Mouse (Mus musculus): ENCODE results near the gene Hist1h4m. TPM values are rescaled to one million over a fixed set of nuclear protein-coding genes. Genes with fewer than 3 reads are reported as not detected.
"Not testable (repeated sequence)": the region's sequence is repeated elsewhere in the genome, so short reads cannot be mapped to it uniquely, and the experiment has no call there.

The Hist1h4m gene
- polyA plus RNA-seq, 1 experiment from 2014 or later, result not detected

- ATAC-seq (replicated peaks), result peak; percentile 92
- Histone ChIP-seq H3K27ac (replicated peaks) (peak within 1 kb of the TSS; percentile 88), H3K4me2 (replicated peaks) (peak within 1 kb of the TSS; percentile 57), H3K9ac (replicated peaks) (peak within 1 kb of the TSS; percentile 49), H3K4me3 (peak within 1 kb of the TSS; percentile 42), H3K4me1 (peaks cover 42% of the 10 kb centered on the region)
- not testable (repeated sequence) for H3K27me3 ChIP-seq, H3K36me3 ChIP-seq, H3K9me3 ChIP-seq
- under 1% methylated on average over 41 of the region's 63 CpGs for WGBS
These were observed 24.5 kb upstream of the Hist1h4m start, which contains the start of the genes Hist1h2an and Hist1h2bp for GRCm38 (mm10) chr13:21786899-21787629. TSS of gene Hist1h2an (minus strand) at chr13:21787218. TSS of gene Hist1h2bp (plus strand) at chr13:21787461.

GRCm38 (mm10) chr13:21787760-21788593, 23.6 kb upstream of the Hist1h4m start:
- Histone ChIP-seq H3K9me3 (no peaks in the 10 kb centered on the region), H3K27ac (replicated peaks) (peak overlapping the region; percentile 88), H3K9ac (replicated peaks) (no peak overlapping the region), H3K4me3 (peak overlapping the region; percentile 42), H3K27me3 (no peaks in the 10 kb centered on the region), H3K36me3 (no peaks in the 10 kb centered on the region), H3K4me2 (replicated peaks) (peak overlapping the region; percentile 57), H3K4me1 (peaks cover 34% of the 10 kb centered on the region)
- WGBS, result 7% methylated on average over 16 of the region's 21 CpGs
- ATAC-seq (replicated peaks), result peak; percentile 27

- H3K9me3 ChIP-seq, result no peaks in the 10 kb centered on the region
- no peaks in the 10 kb centered on the region for H3K36me3 ChIP-seq
- H3K4me1 ChIP-seq, result peaks cover 24% of the 10 kb centered on the region
- no peak overlapping the region for H3K9ac ChIP-seq (replicated peaks)
- no peak overlapping the region for H3K27ac ChIP-seq (replicated peaks)
- H3K4me2 ChIP-seq (replicated peaks), result no peak overlapping the region
- no peak for ATAC-seq (replicated peaks)
- no peak overlapping the region for H3K4me3 ChIP-seq
- WGBS, result 62% methylated on average over 6 of the region's 6 CpGs
- no peaks in the 10 kb centered on the region for H3K27me3 ChIP-seq
These were observed 21.6 kb upstream of the Hist1h4m start for GRCm38 (mm10) chr13:21789925-21790324.

GRCm38 (mm10) chr13:21790601-21791283, 20.8 kb upstream of the Hist1h4m start:
- ATAC-seq (replicated peaks), result no peak
- no peaks in the 10 kb centered on the region for H3K9me3 ChIP-seq
- H3K4me3 ChIP-seq, result 0 out of 2 replicates have a peak overlapping the region, but pooled peaks have one; percentile 3
- peaks cover 21% of the 10 kb centered on the region for H3K4me1 ChIP-seq
- no peak overlapping the region for H3K27ac ChIP-seq (replicated peaks)
- H3K4me2 ChIP-seq (replicated peaks), result peak overlapping the region; percentile 16
- no peak overlapping the region for H3K9ac ChIP-seq (replicated peaks)
- H3K36me3 ChIP-seq, result no peaks in the 10 kb centered on the region
- H3K27me3 ChIP-seq, result no peaks in the 10 kb centered on the region
- 5% methylated on average over 18 of the region's 18 CpGs for WGBS

GRCm38 (mm10) chr13:21795584-21795983, 16.0 kb upstream of the Hist1h4m start:
- no peak overlapping the region for H3K9ac ChIP-seq (replicated peaks)
- no peaks in the 10 kb centered on the region for H3K27me3 ChIP-seq
- H3K4me1 ChIP-seq, result no peaks in the 10 kb centered on the region
- no peak overlapping the region for H3K4me3 ChIP-seq
- H3K4me2 ChIP-seq (replicated peaks), result no peak overlapping the region
- H3K36me3 ChIP-seq, result no peaks in the 10 kb centered on the region
- ATAC-seq (replicated peaks), result no peak
- H3K27ac ChIP-seq (replicated peaks), result no peak overlapping the region
- H3K9me3 ChIP-seq, result no peaks in the 10 kb centered on the region
- WGBS, result 91% methylated on average over 7 of the region's 7 CpGs

GRCm38 (mm10) chr13:21797163-21797562, 14.4 kb upstream of the Hist1h4m start:
- not testable (repeated sequence) for ATAC-seq (replicated peaks); H3K36me3 ChIP-seq; H3K4me3 ChIP-seq; H3K27me3 ChIP-seq; H3K4me2 ChIP-seq (replicated peaks); H3K9ac ChIP-seq (replicated peaks); H3K4me1 ChIP-seq; H3K9me3 ChIP-seq; H3K27ac ChIP-seq (replicated peaks)

GRCm38 (mm10) chr13:21803058-21803457, 8.5 kb upstream of the Hist1h4m start:
- H3K4me3 ChIP-seq; H3K27ac ChIP-seq (replicated peaks); H3K9me3 ChIP-seq; H3K4me1 ChIP-seq; H3K4me2 ChIP-seq (replicated peaks); H3K9ac ChIP-seq (replicated peaks); H3K36me3 ChIP-seq; H3K27me3 ChIP-seq: not testable (repeated sequence)
- no CpG with 5 or more reads among the region's 4 CpGs for WGBS
- peak; percentile 74 for ATAC-seq (replicated peaks)

GRCm38 (mm10) chr13:21810073-21810472, 1.5 kb upstream of the Hist1h4m start, which contains the start of the genes Hist1h2bq and Hist1h2ao:
TSS of gene Hist1h2bq (minus strand) at chr13:21810197.
TSS of gene Hist1h2ao (plus strand) at chr13:21810465.
- H3K27ac ChIP-seq (replicated peaks); H3K4me1 ChIP-seq; H3K27me3 ChIP-seq; H3K36me3 ChIP-seq; H3K9me3 ChIP-seq; H3K9ac ChIP-seq (replicated peaks); H3K4me3 ChIP-seq; H3K4me2 ChIP-seq (replicated peaks): not testable (repeated sequence)
- no CpG with 5 or more reads among the region's 23 CpGs for WGBS
- peak; percentile 98 for ATAC-seq (replicated peaks)

GRCm38 (mm10) chr13:21811074-21811473, 472 bp upstream of the Hist1h4m start:
- H3K4me3 ChIP-seq; H3K9me3 ChIP-seq; H3K4me1 ChIP-seq; H3K27ac ChIP-seq (replicated peaks); H3K27me3 ChIP-seq; H3K9ac ChIP-seq (replicated peaks); H3K36me3 ChIP-seq; H3K4me2 ChIP-seq (replicated peaks): not testable (repeated sequence)
- peak; percentile 32 for ATAC-seq (replicated peaks)
- no CpG with 5 or more reads among the region's 8 CpGs for WGBS

GRCm38 (mm10) chr13:21812092-21812491, 546 bp downstream of the Hist1h4m start:
- H3K9ac ChIP-seq (replicated peaks); H3K36me3 ChIP-seq; H3K4me1 ChIP-seq; H3K27me3 ChIP-seq; H3K9me3 ChIP-seq: not testable (repeated sequence)
- H3K4me3 ChIP-seq, result peak overlapping the region; percentile 27
- ATAC-seq (replicated peaks), result peak; percentile 35
- under 1% methylated on average over 14 of the region's 14 CpGs for WGBS
- 0 out of 2 replicates have a peak overlapping the region, but pooled peaks have one; percentile 34 for H3K27ac ChIP-seq (replicated peaks)
- peak overlapping the region; percentile 42 for H3K4me2 ChIP-seq (replicated peaks)

- H3K4me1 ChIP-seq; H3K36me3 ChIP-seq; H3K9me3 ChIP-seq; H3K27ac ChIP-seq (replicated peaks); ATAC-seq (replicated peaks); H3K4me2 ChIP-seq (replicated peaks); H3K9ac ChIP-seq (replicated peaks); H3K4me3 ChIP-seq; H3K27me3 ChIP-seq: not testable (repeated sequence)
- 55% methylated on average over 7 of the region's 16 CpGs for WGBS
These were observed 8.7 kb downstream of the Hist1h4m start for GRCm38 (mm10) chr13:21820082-21820890.

All from forebrain, embryonic 15.5 days (tissue).